Mouse (Mus musculus): Measurements from ENCODE around the gene Prpf31.
"Not testable (repeated sequence)": the region's sequence is repeated elsewhere in the genome, so short reads cannot be mapped to it uniquely, and the experiment has no call there.

Prpf31 gene

GRCm38 (mm10) chr7:3629543-3630477, at the start of gene Prpf31, which contains the start of gene Tfpt:
TSS of gene Prpf31 (plus strand) at chr7:3629985.
TSS of gene Tfpt (minus strand) at chr7:3629929.
- DNase-seq (ENCODE audit: low spot score): peak; percentile 96

GRCm38 (mm10) chr7:3580029-3580428, 49.8 kb upstream of the Prpf31 start:
- no peak for DNase-seq (ENCODE audit: low spot score)

- DNase-seq (ENCODE audit: low spot score): no peak
These were observed 44.0 kb upstream of the Prpf31 start for GRCm38 (mm10) chr7:3585763-3586162.

GRCm38 (mm10) chr7:3586255-3586654, 43.5 kb upstream of the Prpf31 start:
- DNase-seq (ENCODE audit: low spot score): no peak

GRCm38 (mm10) chr7:3587292-3587691, 42.5 kb upstream of the Prpf31 start:
- no peak for DNase-seq (ENCODE audit: low spot score)

- DNase-seq (ENCODE audit: low spot score): no peak
These were observed 39.2 kb upstream of the Prpf31 start for GRCm38 (mm10) chr7:3590550-3590949.

GRCm38 (mm10) chr7:3591534-3591933, 38.3 kb upstream of the Prpf31 start:
- DNase-seq (ENCODE audit: low spot score): no peak

- DNase-seq (ENCODE audit: low spot score): no peak
These were observed 35.9 kb upstream of the Prpf31 start for GRCm38 (mm10) chr7:3593855-3594254.

- DNase-seq (ENCODE audit: low spot score): no peak
These were observed 35.1 kb upstream of the Prpf31 start for GRCm38 (mm10) chr7:3594686-3595085.

GRCm38 (mm10) chr7:3595146-3595545, 34.6 kb upstream of the Prpf31 start:
- DNase-seq (ENCODE audit: low spot score): peak; percentile 69

GRCm38 (mm10) chr7:3597755-3598154, 32.0 kb upstream of the Prpf31 start:
- DNase-seq (ENCODE audit: low spot score): not testable (repeated sequence)

- peak; percentile 48 for DNase-seq (ENCODE audit: low spot score)
These were observed 28.7 kb upstream of the Prpf31 start for GRCm38 (mm10) chr7:3601119-3601518.

GRCm38 (mm10) chr7:3606798-3607197, 23.0 kb upstream of the Prpf31 start:
- peak; percentile 64 for DNase-seq (ENCODE audit: low spot score)

GRCm38 (mm10) chr7:3607391-3607790, 22.4 kb upstream of the Prpf31 start:
- no peak for DNase-seq (ENCODE audit: low spot score)

GRCm38 (mm10) chr7:3608668-3609067, 21.1 kb upstream of the Prpf31 start:
- no peak for DNase-seq (ENCODE audit: low spot score)

GRCm38 (mm10) chr7:3609082-3609481, 20.7 kb upstream of the Prpf31 start:
- DNase-seq (ENCODE audit: low spot score): no peak

GRCm38 (mm10) chr7:3610437-3610836, 19.3 kb upstream of the Prpf31 start:
- no peak for DNase-seq (ENCODE audit: low spot score)

- DNase-seq (ENCODE audit: low spot score): no peak
These were observed 18.8 kb upstream of the Prpf31 start for GRCm38 (mm10) chr7:3611006-3611405.

GRCm38 (mm10) chr7:3614021-3614420, 15.8 kb upstream of the Prpf31 start:
- DNase-seq (ENCODE audit: low spot score): no peak

GRCm38 (mm10) chr7:3616057-3616388, 13.8 kb upstream of the Prpf31 start, which contains the start of gene Oscar:
TSS of gene Oscar (minus strand) at chr7:3616157.
- no peak for DNase-seq (ENCODE audit: low spot score)

- DNase-seq (ENCODE audit: low spot score): no peak
These were observed 13.2 kb upstream of the Prpf31 start for GRCm38 (mm10) chr7:3616389-3617241.

GRCm38 (mm10) chr7:3617242-3617995, 12.4 kb upstream of the Prpf31 start, which contains the start of gene Ndufa3:
TSS of gene Ndufa3 (plus strand) at chr7:3617373.
- DNase-seq (ENCODE audit: low spot score): peak; percentile 88
